Mouse (Mus musculus): ENCODE data around the gene Rassf3.

- TF ChIP-seq CTCF (conservative IDR thresholded peaks at IDR 0.05 in 1 of 2, IDR thresholded peaks at IDR 0.05 in 1 of 2; ENCODE audit: low read depth in 2 of 2, low read length in 2 of 2) (no peak), POLR2A (IDR thresholded peaks at IDR 0.05; ENCODE audit: low read depth, low read length) (no peak), HCFC1 (IDR thresholded peaks at IDR 0.05; ENCODE audit: low read depth, low read length) (no peak)
Measured at GRCm38 (mm10) chr10:121483364-121483763, 7.2 kb upstream of the Rassf3 start.

All from CH12.LX (cell line).